Mouse (Mus musculus) ES-E14 (cell line): Measurements from ENCODE around the gene Slf2.

ENCODE experiments used
- CHD2 ChIP-seq: IDR thresholded peaks from 2 replicates; pipeline ENCODE4 v1.6.1; 2014; ENCODE audit warnings: mild to moderate bottlenecking, low read depth, low read length, inconsistent platforms
- ZC3H11A ChIP-seq: IDR thresholded peaks from 2 replicates; pipeline ENCODE4 v1.6.1; 2012; ENCODE audit warnings: low read depth, mild to moderate bottlenecking, inconsistent platforms, low read length, borderline replicate concordance
- ZNF384 ChIP-seq: IDR thresholded peaks from 2 replicates; pipeline ENCODE4 v1.6.1; 2012; ENCODE audit warnings: low read depth, low read length, inconsistent platforms

DNA sequence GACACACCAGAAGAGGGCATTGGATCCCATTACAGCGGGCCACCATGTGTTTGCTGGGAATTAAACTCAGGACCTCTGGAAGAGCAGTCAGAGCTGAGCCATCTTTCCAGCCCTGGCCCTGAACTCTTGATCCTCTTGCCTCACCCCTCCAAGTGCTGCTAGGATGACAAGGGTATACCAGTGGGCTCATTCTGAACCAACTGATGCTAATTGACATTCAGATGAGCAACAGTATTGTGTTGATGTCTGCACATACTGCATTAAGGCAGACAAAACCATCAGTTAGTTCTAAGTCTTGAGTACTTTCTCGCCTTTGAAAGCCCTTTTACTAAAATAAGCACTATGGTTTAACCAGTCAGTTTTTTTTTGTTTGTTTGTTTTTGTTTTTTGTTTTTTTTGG, 28.7 kb downstream of the Slf2 start:
- no peak for TF ChIP-seq ZNF384
- no peak for TF ChIP-seq ZC3H11A
- no peak for TF ChIP-seq CHD2
